Mouse (Mus musculus) cerebral cortex, adult 2 months (tissue): ENCODE data around the gene Apoe.

Experiments
- WGBS: fragments of 180-500 bp; shearing (Covaris S2); methylation state at CpG from one replicate; pipeline ENCODE4 v1.1.7; 2018; 5-methylcytosine and 5-hydroxymethylcytosine counted together

The Apoe gene

DNA sequence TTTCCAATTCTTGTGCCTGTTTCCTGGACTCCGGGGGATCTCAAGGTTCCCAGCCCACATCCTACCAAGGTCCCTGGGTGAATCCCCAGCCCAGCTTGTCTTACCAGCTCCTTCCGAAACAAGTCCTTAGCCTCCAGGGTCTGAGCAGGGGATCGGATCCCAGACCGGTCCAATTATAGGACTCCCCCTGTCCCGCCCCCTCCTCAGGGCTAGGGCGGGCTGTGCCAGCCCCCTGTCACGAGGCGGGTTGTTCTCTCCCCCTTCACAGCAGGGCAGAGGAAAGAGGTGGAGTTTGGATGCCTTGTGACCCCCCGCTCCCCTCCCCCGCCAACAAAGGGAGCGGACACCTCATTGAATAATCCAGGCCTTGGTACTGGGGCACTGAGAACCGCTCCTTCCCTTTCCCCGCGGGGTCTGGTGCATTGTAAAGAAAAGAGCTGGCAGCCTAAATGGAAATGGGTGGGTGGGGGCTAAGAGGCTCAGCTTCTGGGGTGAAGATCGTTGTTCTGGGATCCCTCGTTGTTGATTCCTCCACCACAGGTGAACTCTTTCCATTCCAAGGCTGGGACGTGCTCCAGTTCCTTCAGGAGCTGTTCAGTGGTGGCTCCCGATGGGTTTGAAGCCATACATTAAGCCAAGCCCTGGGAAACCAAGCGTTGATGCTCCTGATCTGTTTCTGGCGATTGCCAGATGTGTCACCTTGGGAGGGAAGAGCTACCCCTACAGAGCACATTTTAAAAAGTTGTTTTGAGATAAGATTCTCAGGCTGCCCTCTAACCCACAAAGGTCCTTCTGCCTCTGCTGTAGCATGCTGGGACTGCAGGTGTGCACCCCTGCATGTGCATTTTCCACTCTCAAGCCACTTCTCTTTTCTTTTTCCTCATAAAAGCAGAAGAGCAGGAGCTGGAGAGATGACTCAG lies at the start of gene Apoe:
Apoe (minus strand) TSS at position 282 of the 920 bp plus-strand sequence.
- 4% methylated on average over 20 of the region's 20 CpGs for WGBS

DNA sequence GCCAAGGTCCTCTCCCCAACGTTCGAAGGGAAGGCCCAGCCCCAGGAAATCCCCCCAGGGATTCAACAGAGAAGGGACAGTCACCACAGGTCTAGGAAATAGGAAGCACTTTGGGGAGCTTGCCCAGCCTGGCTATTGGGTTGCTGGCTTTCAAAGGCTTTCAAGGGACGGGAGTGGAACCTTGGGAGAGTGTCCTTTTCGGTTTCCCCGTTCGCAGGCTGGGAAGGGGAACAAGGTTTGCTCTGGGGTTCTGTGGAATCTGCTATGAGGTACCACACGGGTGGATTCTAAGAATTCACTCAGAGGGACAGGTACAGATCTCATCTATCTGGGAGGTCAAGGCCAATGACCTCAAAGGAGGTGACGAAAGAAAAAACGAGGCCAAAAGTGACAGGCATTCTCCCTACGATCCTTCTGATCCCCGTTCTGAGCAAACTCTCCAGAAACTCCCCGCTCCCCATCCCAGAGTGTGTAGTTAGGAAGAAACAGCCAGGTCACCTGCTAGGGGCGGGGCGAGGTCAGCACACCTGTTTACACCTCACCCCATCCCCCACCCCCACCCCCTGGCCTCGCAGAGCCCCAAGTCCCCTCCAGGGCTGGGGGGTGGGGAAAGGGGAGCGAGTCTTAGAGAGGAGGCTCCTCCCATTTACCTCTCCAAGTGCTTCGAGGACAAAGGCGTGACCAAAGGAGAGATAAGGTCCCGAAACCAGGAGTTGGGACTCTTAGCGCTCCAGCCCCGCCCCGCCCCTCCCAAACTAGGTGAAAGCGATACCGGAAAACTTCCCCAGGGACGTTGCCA lies 48.6 kb upstream of the Apoe start:
- 34% methylated on average over 25 of the region's 25 CpGs for WGBS

DNA sequence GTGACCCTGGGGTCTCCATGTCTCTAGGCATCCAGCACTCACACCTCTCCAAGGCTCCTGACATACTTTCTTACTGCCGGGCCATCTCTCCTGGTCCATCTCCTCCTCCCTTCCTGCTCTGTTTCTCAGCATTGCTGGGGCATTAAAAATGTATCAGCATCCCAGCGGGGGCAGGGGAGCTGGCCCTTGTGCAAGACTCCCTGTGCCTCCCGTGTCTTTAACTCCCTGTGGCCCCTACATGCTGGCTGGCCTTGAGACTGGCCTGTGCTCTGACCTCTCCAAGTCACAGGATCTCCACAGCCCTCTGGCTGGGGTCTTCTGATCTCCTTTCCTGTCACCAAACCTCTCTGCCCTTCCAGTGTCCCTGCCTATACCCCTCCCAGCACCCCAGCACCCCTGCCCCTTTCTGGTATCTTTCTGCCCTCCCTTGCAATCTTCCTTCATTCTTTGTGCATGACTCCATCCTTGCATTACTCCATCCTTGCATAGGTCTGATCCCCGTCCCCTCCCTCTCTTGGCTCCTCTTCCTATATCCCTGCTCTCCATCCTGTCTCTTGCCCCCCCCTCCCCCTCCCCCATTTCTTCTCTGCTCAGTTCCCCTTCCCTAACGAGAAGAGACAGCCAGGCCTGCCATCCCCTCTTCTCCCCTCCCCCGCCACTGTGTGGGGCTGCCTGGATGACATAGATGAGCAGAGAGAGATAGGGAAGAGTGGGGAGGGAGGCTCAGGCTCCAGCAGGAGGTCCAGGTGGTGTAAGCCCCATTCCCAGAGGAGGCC lies 47.6 kb upstream of the Apoe start:
- WGBS = 68% methylated on average over 6 of the region's 6 CpGs

DNA sequence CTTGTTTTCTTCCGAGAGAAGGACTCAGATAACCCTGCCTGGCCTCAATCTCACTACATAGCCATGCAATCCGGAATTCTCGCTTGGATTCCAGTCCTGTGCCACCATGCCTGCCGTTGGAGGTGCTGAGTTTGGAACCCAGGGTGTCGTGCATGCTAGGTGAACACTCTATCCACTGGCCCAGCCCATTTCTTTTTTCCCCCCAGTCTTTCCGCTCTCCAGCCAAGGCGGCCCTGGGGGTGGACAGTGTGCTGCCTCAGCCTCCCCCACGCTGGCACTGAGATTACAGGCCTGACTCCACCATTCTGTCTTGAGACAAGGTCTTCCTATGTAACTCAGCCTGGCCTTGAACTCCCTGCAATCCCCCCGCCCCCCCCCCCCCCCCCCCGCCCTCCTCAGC lies 47.0 kb upstream of the Apoe start:
- 89% methylated on average over 8 of the region's 10 CpGs for WGBS

DNA sequence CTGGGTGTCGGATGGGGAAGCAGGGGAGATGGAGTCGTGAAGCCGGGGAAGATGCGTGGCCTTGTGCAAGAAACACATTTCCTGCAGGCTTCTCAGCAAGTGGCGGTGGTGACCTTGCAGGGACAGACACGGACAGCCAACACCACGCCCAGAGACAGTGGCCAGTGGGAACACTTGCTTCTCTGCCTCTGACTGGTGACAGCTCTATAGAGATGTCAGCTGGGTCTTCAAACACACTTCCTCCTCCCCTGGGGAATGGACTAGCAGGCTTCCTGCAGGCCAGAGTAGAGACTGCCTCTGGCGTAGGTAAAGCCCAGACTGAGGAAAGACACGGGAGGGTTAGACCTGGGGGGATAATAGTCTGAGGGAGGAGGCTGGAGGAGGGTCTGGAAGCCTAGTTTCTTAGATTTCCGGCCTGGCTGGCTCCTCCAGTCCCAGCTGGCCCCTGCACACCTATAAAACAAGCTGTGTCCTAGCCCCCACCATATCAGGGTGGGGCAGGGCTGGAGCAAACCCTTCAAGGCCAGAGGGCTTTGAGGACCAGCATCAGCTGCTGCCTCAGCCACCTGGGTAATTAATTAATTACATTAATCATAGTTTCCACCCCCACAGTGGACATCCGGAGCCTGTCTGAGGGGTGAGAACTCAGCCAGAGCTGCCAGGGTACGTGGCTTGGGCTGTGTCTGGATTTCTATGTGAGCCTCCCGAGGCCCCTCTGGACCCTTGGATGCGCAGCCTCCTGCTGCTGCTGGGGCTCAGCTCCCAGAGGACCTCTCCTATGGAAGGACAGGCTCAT lies 45.8 kb upstream of the Apoe start:
- 80% methylated on average over 14 of the region's 14 CpGs for WGBS

DNA sequence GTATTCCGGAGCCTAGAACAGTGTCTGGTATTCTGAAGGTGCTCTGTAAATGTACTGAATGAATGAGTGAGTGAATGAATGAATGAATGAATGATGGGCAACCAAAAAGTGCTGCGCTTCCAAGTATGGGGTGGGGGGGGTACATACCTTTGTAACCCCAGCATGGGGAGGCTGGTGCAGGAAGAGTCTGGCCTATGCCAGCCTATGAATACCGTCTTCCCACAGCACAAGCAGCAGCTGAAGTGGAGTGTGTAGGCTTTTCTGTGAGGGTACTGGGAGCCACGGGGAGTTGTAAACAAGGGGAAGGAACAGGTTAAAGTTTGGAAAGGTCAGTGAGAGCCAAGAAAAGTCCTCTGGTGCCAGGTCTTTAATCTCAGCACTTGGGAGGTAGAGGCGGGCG lies 44.8 kb upstream of the Apoe start:
- WGBS = 85% methylated on average over 6 of the region's 6 CpGs

DNA sequence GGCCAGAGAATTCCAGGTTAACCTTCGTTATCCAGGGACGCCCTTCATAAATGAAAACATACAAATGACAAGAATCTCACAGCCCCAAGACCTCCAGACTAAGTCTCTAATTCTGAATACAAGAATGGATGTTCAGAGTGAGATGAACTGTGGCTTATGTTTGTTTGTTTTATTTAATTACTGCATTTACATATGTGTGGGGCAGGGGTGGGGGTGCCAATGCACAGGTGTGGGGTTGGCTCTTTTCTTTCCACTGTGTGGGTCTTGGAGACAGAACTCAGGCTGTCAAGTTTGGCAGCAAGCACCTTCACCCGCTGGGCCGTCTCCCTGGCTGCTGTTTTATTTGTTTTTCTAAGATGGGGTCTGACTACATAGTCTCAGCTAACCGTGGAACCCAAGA lies 43.5 kb upstream of the Apoe start:
- WGBS = 72% methylated on average over 5 of the region's 5 CpGs

DNA sequence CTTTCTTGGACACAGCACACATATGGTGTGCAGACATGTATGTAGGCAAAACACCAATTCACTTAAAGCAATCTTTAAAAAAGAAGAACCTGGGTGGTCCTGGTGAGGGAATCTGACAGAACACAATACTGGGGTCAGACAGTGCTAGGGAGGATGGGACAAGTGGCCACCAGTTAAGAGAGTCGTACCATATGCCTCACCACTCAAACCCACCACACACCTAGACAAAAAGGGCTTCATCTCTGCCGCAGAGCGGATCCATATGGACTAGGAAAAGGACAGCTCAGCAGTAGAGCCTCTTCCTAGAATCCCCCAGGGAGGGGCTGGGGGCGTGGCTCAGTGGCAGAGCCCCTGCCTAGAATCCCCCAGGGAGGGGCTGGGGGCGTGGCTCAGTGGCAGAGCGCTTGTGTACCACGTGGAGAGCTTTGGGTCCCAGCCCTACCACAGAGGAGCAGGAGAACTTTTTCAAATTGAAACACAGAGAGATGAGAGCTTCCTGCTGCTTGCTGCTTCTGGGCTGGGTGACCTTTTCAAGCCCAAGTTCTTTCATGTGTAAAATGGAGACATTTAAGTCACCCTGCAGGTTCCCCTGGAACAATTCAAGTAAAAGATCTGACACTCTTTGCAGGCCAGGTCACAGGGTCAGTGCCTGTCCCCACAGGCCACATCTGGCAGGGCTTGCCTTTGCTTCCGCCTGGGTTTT lies 42.5 kb upstream of the Apoe start:
- WGBS = 50% methylated on average over 8 of the region's 8 CpGs

DNA sequence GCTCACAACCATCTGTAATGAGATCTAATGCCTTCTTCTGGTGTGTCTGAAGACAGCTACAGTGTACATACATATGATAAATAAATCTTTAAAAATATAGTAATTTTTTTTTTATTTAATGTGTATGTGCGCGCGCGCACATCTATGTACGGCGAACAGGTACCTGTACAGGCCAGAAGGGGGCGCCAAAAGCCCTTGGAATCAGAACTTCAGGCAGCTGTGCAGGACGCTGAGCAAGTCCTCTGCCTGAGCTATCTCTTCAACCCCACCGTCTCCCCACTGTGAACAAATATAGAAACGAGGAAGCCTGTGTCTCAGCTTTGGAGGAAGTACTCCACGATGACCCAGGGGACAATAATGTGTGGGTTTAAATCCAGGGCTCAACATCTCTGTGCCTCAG lies 41.3 kb upstream of the Apoe start:
- WGBS = 82% methylated on average over 11 of the region's 11 CpGs

DNA sequence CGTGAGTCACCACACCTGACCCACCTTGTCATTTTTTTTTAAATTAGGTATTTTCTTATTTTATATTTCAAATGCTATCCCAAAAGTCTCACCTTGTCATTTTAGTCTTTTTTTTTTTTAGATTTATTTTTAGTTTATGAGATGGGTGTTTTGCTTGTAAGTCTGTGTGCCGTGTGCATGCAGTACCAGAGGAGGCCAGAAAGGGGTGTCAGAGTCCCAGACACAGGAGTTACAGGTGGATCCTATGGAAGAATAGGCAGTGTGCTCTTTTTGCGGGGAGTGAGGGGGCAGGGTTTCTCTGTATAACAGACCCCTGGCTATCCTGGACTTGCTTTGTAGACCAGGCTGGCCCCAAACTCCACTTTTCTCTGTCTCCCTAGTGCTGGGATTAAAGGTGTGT lies 39.8 kb upstream of the Apoe start:
- WGBS = 93% methylated on average over 3 of the region's 3 CpGs

DNA sequence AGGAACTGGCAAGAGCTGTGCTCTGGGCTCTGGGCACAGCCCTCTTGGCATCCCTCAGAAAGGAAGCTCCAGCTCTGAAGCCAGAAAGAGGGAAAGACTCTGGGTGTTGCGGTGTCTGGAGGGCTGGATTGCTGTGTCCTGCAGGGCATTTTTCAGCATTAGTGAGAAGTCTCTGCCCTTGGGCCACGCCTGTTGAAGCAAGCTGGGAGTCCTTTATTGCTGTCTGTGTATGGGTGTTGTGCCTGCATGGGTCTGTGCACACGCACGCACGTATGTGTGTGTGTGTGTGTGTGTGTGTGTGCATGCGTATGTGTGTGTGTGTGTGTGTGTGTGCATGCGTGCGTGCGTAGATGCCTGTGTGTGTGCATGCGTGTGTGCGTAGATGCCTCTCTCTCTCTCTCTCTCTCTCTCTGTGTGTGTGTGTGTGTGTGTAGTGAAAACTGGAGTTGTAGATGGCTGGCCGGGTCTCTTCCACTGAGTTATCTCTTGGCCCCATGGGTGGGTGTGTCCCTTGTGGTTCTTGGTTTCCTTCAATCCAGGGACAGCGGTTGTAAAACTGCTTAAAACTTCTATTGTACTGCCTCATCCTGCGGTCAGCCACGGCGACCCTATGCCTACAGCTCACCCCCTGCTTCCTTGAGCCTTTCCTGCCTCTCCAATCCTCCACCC lies 37.5 kb upstream of the Apoe start:
- WGBS = 90% methylated on average over 16 of the region's 16 CpGs

DNA sequence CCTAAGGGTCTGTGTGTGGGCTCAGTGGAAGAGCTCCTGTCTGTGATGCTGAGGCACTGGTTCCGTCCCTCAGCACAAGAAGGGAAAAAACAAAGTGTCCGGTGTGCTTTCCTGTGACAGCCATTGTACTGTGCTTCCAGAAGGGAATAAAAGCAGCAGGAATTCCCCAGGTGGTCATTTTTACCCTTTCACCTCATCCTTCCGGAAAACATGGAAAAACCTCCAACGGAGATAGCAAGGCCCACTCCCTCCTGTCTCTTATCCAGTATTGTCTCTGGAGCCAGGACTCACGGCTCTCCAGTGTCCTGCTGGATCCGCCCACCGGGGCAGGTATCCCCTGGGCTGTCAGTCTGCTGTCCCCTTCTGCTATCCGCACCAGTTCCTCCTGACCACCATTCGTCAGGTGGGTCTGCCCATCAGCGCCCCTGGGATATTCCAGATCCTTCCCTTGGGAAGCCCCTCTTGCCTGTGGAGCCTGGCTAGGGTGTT lies 35.2 kb upstream of the Apoe start:
- WGBS = 85% methylated on average over 10 of the region's 10 CpGs

DNA sequence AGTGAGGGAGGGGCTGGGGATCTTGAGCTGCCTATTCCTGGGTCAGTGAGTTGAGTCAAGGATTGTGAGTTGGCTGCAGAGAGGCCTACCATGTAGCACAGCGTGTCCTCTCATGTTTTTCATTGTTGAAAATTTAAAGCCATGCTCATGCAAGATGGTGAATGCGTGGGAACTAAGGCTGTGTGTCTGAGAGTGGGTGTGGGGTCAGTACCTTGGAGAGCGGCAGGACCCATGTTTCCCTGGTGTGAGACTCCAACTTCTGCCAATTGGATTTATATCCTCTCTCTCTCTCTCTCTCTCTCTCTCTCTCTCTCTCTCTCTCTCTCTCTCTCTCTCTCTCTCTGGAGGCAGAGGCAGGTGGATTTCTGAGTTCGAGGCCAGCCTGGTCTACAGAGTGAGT lies 27.6 kb upstream of the Apoe start:
- WGBS = 93% methylated on average over 4 of the region's 4 CpGs

DNA sequence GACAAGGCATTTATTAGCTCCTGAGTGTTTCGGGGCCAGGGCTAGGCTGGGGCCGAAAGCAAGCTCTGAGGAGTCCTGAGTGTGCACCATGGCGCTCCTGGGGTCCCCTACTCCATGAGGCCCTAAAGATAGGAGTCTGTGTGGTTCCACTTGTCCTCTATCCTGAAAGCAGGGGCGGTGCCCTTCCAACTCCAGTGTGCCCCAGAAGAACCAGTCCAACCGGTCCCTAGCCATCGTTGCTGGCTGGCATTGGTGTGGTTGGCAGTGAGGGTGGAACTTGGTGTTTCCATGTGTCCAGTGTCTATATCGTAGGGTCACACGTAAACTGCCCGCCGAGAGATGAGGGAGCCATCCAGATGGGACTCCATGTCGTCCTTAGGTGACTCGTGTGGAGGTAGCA lies 25.2 kb upstream of the Apoe start:
- 95% methylated on average over 12 of the region's 12 CpGs for WGBS

DNA sequence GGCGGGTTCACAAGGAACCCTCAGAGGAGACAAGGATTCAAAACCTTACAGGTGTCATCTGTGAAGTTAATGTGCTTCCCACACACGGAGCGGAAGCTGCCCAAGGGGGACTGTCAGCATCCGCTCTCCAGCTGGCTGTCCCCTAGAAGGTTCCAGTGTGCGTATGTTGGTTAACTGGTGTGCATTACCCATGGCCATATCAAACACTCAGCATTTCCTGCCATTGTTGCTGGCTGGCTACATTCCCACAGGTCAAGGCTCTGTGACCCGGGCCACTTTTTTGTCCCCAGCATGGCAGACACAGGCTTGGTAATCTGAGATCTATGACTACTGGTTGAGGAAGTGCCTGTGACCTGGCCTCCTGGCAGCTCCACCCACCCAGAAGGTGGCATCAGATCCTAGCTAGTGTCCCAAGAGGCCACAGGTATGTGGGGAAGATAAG lies 23.8 kb upstream of the Apoe start:
- 79% methylated on average over 6 of the region's 6 CpGs for WGBS

DNA sequence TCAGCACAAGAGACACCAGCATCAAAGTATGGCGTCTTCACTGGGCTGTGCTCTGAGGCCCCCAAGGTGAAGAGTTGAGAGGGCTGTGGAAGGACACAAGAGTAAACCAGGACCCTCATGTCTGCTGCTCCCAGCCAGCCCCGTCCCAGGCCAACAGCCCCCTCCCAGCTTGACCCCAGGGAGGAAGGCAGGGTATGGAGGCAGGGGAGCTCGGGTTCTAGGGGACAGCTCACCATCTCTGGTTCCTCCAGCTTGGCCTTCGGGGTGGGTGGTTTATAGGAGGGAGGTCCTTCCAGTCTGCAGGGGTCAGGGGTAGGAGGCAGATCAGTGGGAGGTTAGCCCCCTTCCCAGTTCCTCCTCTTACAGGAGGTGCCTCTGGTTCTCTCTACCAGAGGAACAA lies 20.2 kb upstream of the Apoe start:
- WGBS = 94% methylated on average over 4 of the region's 4 CpGs

DNA sequence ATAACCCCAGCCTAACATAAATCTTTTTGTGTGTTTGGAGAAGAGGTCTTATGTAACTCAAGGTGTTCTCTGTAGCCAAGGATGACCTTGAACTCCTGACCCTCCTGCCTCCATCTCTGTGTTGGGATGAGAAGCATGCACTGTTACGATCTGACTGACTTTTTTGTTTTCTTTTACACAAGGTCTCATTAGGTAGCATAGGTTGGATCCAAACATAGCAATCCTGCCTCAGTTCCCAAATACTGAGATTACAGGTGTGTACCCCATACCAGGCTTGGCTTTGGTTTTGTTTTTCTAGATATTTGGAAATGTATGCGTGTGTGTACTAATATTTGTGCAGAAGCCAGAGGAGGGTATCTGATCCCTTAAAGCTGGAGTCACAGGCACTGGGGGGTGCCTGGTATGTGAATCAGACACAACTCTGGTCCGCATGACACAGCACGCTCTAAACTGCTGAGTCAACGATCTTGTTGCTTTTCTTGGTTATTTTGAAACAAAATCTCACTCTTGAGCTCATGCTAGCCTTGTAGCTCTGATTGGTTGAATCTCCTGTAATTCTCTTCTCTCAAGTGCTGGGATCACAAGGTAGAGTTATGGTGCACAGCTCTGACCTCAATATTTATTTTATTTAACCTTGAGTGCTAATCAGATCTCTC lies 19.4 kb upstream of the Apoe start:
- 87% methylated on average over 5 of the region's 5 CpGs for WGBS

DNA sequence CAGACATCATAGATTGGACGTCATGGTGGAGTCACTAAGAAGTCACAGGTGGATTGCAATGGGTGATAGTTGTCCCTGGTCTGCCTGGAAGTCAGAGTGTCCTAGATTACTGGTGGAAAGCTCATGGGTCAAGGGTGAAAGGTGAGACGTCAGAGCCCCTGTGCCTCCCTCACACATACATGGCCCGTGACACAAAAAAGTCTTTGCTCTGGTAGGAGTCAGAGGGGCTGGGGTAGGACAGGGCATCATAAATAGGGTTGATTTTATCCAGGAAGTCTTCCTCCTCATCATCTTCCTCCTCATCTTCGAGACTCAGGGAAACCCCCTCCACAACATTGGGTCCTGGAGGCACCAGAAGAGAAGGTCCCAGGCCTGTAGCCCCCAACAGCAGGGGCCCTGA lies 18.4 kb upstream of the Apoe start:
- 91% methylated on average over 4 of the region's 4 CpGs for WGBS

DNA sequence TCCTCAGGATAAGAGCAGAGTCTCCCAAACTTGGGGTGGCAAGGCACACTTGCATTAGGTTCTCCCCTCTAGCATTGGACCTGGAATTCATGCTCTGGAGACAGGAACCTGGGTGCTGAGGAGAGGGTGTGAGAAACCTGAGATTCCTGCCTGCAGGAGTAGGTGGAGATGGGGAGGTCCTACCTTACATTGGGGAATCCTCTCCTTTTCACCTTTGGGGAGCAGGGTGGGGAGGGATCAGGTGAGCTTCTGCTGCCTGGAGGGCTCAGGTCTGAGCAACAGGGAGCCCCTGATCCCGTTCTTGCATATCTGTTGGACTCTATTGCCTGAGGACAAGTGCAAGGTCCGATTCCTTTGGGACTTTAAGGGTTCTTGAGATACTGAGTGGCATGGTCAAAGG lies 17.8 kb upstream of the Apoe start:
- WGBS = 96% methylated on average over 2 of the region's 2 CpGs
